Mouse (Mus musculus) stomach, postnatal 0 days (tissue): Measurements from ENCODE around the gene Setd2.

ENCODE experiments used
- CTCF ChIP-seq: IDR thresholded peaks from 2 replicates; pipeline ENCODE4 v1.5.1; 2016; ENCODE audit warnings: antibody characterized with exemption, low read depth, mild to moderate bottlenecking, moderate library complexity
- EP300 ChIP-seq: optimal IDR thresholded peaks from 2 replicates; pipeline ENCODE3; 2016; ENCODE audit warnings: antibody characterized with exemption

- TF ChIP-seq CTCF, result no peak
- TF ChIP-seq EP300, result no peak
Measured at GRCm38 (mm10) chr9:110532538-110533291, at the start of gene Setd2.
